Mouse (Mus musculus) T-cell, adult 2 months (primary cell): ENCODE results near the gene Shank2.

ENCODE experiments used
- DNase-seq: peaks from one replicate; pipeline ENCODE4 v3.0.0; 2022; ENCODE audit warnings: low spot score

The Shank2 gene

DNA sequence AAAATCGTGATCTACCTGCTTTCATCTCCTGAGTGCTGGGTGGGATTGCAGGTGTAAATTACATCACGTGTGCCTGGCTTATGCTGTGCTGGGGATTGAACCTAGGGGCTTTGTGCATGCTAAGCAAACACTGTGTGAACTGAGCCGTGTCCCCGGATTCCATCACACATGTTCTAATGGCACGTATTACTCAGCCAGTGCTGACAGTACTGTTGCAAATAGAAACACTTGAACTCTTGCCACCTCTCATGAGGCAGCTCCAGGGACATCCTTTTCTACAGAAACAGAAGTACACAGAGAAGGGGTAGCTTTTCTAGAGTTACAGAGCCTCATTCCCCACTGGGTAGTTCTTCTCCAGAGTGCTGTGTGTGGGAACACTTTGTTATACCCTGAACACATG, 168.5 kb downstream of the Shank2 start:
- no peak for DNase-seq

DNA sequence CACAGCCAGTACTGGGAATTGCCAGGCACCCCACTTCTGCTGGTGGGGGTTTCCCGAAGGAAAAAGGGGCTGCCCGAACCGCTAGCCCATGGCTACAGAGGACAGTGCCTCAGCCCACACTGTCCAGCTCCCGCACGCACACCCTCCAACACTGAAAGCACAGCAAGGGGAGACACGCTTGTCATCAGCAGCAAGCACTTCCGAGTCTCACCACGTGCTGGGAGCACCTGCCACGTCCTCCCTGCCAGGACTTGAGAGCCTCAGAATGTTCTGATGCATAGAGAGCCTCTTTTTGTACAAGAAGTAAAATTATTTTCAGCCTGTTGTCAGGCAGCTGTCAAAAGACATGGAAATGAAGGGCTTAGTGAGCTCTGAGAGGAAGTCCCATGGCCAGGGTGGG, 169.0 kb downstream of the Shank2 start:
- no peak for DNase-seq

DNA sequence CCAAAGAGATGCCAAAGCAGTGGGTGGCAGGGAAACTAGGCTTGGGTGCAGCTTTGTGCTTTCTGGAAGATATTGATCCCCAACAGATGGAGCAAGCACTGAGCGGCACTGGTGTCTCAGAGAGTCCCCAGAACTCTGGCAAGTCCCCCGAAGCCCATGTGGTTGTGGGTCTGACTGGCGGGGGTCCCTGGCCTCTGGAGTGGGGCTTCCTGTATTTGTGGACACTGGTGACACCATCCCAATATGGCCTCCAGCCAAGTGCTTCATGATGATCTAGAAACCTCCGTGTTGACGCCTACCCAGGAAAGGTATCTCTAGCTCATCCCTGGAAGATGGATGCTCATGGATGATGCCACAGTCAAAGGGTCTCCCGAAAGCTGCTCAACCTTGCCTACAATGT, 172.1 kb downstream of the Shank2 start:
- DNase-seq, result no peak

DNA sequence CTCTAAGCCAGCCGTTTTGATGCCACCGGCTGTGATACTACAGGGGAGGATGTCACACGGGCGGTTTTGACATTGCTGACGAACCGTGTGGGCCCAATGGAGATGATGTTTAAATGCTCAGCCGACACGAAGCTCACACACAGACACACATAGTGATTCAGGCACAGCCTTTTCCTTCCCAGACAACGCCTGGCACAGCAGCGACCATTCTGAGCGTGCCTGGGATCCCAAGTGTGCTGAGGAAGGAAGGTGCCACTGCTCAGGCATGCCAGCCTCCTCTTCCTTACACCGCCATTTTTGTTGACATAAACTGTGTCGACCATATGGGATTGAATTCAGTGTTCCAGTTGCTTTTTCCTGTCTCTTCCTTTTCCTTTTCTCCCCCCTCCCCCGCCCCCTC, 172.6 kb downstream of the Shank2 start:
- DNase-seq, result no peak

DNA sequence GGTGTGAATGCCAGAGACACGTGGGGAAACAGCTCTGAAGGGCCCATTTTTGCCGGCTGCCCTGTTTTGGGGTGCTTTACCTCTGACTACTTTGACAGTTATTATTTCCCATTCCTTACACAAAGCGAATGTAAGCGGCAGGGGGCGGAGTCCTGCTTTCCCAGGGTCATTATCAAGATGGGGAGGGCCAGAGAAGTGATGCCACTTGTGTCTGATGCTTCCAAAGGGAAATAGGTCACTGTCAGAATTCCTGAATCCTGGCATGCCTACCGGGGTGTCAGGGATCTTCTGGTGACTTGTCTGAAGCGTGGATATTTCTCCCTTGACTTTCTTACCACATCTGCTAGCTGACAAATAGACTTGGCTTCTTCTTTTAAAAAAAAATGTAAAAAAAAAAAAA, 173.3 kb downstream of the Shank2 start:
- no peak for DNase-seq

DNA sequence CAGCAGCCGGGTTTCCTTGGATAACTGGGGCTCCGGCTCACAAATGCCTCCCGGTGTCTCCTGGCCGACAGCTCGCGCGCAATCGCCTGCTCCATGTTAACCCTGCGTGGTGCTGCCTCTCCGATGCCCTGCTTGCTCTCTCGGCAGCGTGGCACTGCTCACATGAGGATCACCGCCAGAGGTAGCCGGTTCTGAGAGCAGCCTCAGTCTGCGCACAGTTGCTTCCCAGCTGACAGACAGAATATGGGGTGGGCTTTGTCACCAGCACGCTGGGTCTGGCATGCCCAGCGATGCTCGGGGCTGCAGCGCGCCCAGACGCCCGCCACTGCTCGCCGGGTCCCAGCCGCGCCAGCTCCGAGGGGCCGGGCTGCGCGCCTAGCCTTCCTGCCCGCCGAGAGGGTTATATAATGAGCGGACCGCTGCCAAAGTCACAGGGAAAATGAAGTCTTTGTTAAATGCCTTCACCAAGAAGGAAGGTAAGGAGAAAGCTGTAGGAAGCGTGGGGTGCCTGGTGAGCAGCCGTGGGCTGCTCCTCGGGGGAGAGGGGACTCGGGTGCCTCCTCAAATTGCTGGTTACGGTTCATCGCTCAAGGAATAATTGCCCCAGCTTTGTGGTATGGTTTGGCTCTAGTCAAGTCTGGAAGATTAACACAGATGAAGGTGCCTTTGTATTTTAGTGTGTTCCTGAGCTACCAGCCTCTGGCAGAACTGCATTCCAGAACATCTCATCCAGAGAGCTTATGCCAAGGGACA, 173.9 kb downstream of the Shank2 start:
- no peak for DNase-seq

DNA sequence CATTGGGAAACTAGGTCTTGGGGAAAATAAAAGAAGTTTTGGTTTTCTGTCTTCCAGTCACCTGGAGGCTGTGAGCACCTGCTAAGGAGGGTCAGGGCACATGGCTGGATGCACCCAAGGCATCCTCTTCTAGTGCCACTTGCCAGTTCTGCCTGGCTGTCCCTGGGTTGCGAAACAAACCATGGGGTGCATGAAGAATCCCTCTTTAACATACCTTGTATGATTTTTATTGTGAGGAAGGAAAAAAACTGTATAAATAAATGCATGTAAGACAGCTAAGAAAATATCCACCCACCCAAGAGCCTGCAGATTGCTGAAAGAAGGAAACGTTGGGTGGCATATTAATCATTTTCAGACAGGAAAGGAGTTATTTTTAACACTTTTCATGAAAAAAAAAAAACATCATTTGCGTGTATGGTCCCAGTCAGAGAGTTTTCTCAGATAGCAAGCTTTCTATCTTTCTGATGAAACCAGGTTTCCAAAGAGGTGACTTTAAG, 174.6 kb downstream of the Shank2 start:
- no peak for DNase-seq

DNA sequence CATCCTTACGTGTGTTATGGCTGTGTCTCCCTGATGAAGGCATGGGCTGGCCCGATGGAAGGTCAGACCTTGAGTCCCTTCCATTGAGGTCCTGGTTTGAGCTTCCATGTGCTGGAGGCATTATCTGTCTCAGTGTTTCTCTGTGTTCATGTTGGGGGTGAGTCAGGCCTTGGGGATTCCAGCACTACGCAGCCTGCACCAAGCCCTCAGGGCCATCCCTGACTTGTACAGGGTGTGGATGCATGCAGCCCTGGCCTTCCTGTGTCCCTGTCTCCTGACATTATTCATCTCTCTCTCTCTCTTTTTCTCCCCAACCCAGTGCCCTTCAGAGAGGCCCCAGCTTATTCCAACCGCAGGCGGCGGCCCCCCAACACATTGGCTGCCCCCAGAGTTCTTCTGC, 177.7 kb downstream of the Shank2 start:
- DNase-seq, result no peak

DNA sequence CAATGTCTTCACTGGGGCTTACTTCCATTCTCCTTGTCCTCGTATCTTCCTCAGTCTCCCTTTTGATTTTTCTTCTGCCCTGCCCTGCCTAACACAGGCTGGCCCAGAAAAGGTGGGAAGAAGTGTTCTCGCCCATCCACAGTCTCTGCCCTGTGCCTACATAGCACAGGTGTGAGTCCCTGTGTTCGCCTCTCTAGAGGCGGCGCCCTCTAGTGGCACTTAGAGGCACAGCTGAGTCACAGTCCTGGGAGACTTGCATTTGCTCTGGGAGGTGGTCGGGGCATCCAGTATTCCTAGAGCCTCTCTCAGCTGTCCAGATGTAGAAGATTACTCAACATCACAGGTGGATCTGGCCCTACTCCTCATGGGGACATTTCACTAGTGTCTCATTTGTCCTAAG, 179.2 kb downstream of the Shank2 start:
- no peak for DNase-seq

DNA sequence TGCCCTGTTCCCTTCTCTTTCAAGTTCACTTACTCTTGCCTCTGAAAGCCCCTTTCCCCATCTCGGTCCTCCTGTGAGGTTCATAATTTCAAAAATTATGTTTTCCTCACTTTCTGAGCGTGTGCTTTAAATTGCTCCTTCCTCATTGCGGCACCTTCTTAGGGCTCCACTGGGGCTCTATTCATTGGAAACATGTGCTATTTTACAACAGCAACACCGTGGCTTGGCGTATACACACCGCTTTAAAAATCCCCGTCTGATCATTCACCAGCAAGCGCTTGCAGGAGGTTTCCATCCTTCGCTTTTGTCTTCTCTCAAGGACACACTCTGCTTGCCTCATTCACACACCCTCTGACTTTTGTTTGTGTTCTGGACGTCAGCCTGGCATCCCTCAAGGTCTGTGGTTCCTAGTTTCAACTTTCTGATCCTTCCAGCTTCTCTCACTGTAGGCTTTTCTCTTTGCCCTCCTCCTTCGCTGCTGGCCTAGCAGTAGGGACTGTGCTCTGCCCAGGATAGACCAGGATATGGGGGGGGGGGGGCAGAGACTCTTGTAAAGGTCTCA, 186.2 kb downstream of the Shank2 start:
- no peak for DNase-seq

DNA sequence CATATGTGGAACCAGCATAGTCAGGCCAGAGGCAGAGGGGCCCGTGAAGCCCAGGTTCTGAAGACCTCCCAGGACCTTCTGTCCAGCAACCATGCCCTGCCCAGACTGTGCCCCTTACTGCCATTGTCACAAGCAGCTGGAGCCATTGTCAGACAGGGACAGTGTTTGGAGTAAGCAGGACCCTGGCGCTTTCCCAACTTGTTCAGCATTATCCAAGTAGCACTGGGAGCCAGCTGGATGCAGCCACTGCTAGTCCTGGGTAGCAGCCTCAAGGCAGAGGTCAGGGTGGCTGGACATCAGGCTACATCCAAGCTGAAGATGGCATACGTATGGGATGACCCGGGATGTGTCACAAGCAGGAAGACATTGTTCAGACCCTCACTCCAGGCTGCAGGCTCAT, 187.7 kb downstream of the Shank2 start:
- DNase-seq, result no peak

DNA sequence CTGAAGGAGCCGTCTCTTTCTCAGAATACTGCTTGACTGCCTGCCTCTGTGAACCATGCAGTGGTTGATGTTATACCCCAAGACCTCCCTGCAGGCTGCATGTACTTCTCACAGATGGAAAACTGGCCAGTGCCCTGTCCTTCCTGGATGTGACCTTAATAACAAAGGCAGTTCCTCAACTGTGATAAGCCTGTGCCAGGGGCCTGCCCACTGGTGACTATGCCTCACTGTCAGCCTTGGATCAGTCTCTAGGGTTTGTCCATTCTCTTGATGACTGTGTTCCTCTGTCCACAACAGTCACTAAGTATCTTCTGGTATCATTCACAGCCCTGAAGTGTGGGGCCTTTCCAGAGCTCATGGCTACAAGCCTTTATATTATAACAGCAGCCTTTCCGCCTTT, 196.8 kb downstream of the Shank2 start:
- DNase-seq, result no peak

DNA sequence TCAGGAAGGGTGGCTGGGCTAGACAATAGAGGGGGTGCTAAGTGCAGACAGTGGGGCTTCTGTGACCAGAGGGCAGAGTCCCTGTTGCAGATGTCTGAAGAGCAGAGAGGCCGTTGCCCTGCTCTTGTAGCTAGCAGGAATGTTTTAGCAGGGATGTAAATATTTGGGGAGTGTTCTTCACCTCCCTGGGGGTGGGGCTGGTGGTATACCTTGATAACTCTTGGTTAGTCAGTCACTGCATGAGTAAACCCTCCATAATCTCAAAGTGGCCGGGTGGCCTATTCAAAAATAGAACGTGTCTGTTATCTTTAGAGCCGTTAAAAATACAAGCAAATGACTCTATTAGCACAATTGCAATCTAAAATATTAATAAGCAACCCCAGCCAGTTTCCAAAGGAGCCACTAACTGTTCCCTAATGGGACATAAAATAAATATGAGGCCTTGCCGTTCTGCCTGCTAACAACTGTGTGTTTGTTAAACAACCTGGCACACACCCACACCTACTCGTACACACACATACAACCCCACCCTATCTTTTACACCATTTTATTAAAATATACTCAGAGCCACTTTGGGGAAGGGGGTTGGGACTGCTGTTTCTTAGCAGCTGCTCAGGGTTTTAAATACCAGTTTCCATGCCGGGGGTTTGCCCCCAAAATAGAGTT, 200.4 kb downstream of the Shank2 start:
- DNase-seq, result no peak

DNA sequence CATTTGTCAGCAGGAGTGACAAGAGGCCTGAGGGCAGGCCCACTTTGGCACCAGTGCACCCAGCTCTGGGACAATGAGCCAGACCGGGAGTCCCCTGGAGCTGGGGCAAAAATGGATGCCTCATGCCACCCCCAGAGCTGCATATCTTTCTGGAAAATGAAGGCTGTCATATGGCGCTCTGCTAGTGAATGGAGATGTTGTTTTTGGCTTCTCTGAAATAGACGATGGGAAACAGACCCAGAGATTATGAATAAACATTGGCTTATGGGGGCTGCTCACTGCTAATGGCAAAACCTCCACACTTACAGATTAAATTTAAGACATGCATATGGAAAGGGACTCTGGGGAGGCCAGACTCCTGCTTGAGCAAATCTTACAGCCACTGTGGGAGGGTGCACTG, 202.6 kb downstream of the Shank2 start:
- no peak for DNase-seq

DNA sequence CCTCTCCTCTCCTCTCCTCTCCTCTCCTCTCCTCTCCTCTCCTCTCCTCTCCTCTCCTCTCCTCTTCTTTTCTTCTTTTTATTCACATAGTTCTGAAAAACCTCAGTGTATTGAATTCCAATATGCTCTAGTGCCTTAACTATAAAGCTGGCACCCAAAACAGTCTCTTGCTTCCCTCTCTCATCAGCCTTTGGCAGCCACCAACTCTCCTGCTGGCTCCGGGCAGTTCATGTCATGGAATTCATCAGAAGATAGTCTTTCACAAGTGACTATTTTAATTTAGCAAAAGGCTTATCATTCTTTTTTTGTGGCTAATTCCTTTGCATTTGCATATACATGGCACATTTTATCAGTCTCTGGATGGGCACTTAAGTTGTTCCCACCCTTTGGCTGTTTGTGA, 203.4 kb downstream of the Shank2 start:
- DNase-seq, result no peak

DNA sequence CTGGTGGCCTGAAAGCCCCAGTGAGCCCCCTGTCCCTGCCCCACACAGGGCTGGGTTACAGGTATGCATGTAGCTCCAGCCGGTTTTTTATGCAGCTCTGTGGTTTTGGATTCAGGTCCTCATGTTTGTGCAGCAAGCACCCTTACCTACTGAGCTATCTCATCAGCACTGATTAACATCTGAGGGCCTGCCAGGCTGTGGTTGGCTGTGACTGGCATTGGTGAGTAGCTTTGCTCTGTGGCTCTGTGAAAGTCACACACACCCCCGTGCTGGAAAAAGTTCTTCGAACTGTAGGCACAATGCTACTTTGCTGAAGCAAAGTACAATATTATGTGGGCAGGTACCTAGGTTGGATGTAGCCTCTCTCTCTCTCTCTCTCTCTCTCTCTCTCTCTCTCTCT, 204.1 kb downstream of the Shank2 start:
- no peak for DNase-seq

DNA sequence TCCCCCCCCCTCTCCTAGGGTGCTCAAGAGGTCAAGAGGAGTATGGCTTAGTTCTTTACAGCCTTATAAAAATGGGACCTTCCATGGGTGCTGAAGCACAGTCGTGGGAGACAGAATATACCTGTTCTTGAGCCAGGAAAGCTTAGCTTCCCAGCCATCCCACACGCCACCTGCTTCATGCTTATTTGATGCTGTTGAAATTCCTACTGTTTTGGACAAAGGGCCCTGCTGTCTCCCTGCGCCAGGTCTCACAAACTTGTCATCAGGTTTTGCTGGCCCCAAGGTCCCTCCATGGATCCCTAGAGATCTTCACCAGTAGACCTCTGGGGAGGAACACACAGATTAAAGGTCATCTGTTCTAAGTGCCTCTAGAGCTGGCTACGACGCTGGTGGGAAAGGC, 204.5 kb downstream of the Shank2 start:
- DNase-seq, result no peak

DNA sequence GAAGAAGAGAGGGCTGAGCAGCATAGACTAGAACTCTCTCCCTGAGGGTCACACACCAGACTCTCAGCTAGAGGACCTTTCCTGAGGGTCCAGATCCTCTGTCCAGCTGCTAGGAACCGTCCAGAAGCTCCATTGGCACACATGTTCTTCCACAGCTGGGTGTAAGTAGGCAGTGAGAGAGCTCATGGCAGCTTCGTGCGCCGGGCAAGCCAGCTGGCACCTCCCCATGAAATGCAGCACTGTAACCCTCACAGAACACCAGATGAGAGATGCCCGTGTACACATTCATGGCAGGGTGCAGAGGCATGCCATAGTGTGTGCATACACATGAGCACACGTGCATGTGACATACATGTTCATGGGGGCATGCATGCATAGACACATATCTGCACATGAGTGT, 205.4 kb downstream of the Shank2 start:
- no peak for DNase-seq

DNA sequence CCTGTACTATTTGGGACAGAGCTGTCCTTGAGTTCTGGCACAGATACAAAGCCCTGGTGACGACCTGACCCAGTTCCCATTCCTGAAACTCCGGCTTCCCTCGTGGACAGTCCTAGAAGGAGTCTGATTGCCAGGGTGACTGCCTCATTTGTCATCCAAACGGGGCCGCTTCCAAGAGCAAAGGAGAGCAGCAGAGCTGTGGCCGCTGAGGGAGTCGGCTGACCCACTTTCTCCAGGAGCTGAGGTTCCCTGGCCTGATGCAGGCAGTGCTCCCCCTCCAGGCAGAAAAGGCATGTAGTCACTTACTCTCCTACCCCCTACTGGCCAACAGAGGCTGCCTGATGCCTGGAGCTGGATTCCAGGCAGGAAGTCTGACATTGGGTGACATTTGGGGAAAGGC, 206.1 kb downstream of the Shank2 start:
- DNase-seq, result no peak

DNA sequence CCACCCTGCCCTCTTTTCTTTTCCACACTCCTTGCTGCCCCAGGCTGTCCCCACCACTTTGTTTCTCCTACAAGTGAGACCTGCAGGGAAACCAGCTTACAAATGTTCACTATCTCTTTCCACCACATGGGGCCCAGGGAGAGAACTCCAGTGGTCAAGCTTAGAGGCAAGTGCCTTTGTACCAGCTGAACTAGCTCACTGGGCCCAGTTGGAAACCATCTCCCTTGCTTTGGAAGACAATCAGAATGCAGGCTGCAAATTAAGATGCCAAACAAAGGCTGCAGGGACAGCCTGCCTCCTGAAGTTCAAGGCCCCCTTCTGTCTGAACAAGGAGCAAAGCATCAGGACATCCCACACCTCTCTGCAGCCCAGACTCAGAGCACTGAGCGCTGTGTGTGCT, 206.9 kb downstream of the Shank2 start:
- DNase-seq, result no peak

DNA sequence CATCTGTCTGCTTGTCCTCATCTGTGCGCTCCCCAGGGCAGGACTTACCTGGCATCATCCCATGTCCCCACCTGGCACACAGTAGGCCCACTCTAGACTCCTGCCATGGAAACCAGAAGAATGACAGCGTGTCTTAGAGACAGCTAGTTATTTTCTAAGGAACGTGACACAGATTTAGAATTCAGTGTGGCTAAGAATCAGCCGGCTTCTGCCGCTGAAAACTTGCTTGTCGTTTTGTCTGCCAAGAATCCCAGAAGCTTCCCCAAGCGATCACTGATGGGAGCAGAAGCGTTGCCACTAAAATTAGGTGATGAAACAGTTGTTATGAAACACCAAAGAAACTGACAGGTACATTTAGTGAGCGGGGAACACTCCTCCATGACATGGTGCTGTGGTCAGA, 208.8 kb downstream of the Shank2 start:
- DNase-seq, result no peak

DNA sequence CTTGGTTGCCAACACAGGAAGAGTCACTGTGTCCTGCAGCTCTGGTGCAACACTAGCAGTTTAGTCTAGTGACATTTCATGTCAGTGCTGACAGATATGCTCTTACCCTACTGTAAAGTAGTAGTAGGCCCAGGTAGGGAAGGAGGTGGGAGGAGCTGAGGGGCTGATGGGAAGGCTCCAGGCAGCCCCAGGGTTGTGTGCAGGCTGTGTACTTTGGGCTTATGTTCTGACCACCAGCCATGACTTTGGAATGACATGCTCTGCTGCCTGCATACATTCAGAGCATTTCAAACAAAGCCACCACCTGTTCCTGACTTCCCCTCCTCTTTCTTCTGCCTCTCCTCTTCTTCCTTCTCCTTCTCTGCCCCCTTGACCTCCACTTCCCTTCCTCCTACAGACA, 211.0 kb downstream of the Shank2 start:
- DNase-seq, result no peak

DNA sequence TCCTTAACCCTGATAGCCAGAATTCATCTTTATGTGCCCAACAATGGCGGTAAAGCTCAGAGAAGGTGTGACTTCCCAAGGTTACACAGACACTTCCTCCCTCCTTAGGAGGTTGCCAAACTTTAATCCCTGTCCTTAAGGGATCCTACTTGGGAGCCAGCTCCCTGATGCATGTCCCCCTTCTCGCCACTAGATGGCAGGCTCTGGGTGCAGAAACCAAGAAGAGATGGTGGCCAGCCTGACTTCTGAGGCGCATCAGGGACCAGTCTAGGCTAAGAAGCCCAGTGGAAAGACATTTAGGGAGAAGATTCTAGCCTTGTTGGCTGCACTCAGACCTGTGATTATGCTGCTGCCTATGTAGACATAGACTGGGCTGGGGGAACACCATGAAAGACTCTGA, 215.5 kb downstream of the Shank2 start:
- peak; percentile 7 for DNase-seq

DNA sequence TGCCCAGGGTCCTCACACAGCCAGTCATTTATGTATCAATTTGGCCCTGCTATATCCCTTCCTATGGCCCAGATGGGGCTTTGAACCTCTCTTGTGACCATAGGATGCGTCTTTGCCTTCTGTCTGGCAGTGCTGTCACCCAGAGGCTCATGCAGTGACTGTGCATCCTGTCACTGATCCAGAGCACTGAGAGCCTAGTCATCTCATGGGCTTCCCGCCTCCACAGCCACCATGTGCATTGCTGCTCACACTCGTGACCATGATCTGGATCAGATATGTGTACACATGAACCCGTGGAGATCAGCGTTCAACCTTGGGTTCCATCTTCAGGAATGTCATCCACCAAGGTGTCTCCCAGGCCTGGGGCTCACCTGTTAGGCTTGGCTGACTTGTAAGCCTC, 227.0 kb downstream of the Shank2 start:
- DNase-seq, result no peak
